Mouse (Mus musculus) embryonic fibroblast, embryonic 13.5 days (primary cell): Measurements from ENCODE around the gene Pkn3. TPM values are rescaled to one million over a fixed set of nuclear protein-coding genes. Genes with fewer than 3 reads are reported as not detected.

Experiments
- H3K27ac ChIP-seq: 2 replicates; pipeline ENCODE4 v1.5.1; 2012; ENCODE audit warnings: low read length, control low read depth, inconsistent platforms; ENCODE audit not compliant: insufficient read depth
- H3K4me1 ChIP-seq: 2 replicates; pipeline ENCODE4 v1.6.1; 2011; ENCODE audit warnings: low read length; ENCODE audit not compliant: control insufficient read depth, insufficient read depth
- H3K4me3 ChIP-seq: 2 replicates; pipeline ENCODE4 v1.5.1; 2011; ENCODE audit warnings: mild to moderate bottlenecking, control low read depth, low read length; ENCODE audit not compliant: insufficient read depth
- CTCF ChIP-seq: IDR thresholded peaks from 2 replicates; pipeline ENCODE4 v1.5.1; 2011; ENCODE audit warnings: mild to moderate bottlenecking, control low read depth, low read length, moderate library complexity, borderline replicate concordance; ENCODE audit not compliant: insufficient read depth
- POLR2A ChIP-seq: IDR thresholded peaks from 2 replicates; pipeline ENCODE4 v1.6.1; 2011; ENCODE audit warnings: low read depth, mild to moderate bottlenecking, control low read depth, low read length, moderate library complexity
- polyA plus RNA-seq: library from polyadenylated mRNA; stranded (reverse); fragments of >200 nt; gene quantifications from 2 replicates; pipeline ENCODE4 v1.2.4, GENCODE M21; 2011; ENCODE audit warnings: low read depth; ENCODE audit not compliant: missing spikeins, insufficient read length

Pkn3 gene
- polyA plus RNA-seq, 1 experiment: 6.5 TPM

DNA sequence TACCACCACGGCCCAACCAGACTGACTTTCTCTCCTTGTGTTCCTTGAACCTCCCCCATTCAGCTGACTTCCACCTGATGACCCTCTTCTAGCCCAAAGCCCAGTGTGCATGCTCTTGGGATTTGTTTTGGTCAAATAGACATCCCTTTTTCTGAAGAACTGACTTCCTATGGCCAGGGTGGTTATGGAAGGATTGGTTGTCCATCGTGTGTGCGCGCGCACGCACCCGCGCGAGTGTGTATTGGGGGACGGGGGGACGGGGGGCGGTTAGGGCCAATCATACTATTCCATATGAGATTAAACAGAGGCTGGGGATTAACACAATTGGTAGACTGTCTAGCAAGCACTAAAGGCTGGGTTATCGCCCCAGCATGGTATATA is 16.7 kb downstream of the Pkn3 start:
- Histone ChIP-seq H3K4me3 (peak overlapping the region; percentile 78), H3K27ac (peak overlapping the region; percentile 32), H3K4me1 (peaks cover 4% of the 10 kb centered on the region; the same call in 1 of the 2 replicates)
- TF ChIP-seq CTCF: no peak
- TF ChIP-seq POLR2A: no peak

DNA sequence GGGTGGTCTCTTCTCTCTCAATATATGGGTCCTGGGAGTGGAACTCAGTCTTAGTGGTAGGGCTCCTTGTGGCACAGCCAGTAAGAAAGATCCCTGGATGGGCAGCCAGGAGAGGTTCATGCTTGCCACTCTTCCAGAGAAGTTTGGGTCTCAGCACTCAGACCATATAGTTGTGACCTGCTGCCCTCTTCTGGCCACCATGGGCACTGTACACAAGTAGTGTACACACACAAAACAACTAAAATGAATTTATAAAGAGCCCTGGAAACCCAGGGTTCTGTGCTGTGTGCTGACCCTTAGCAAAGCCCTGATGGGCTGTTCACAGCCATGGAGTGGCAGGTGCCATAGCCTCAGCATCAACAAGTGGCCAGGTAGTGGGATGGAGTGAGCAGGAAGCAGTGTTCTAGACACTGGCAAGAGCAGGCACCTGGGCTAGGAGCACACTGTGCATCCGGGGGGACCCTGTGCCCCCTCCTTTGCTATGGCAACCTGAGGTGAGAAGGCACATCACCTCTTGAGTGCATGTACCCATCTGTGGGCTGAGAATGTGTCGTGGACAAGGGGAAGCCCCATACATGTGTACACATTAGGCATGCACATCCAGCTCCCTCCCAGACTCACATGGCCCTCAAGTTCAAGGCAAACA is 18.5 kb downstream of the Pkn3 start:
- TF ChIP-seq CTCF (peak; percentile 55; the same call in 1 of the 2 replicates), POLR2A (no peak)
- H3K4me1 ChIP-seq: peaks cover 4% of the 10 kb centered on the region; the same call in 1 of the 2 replicates

GRCm38 (mm10) chr2:30100214-30100613 is 22.7 kb downstream of the Pkn3 start:
- Histone ChIP-seq H3K4me1 (0 out of 2 replicates have a peak, but pooled peaks cover under 1% of the 10 kb centered on the region), H3K27ac (no peak overlapping the region), H3K4me3 (no peak overlapping the region)
- TF ChIP-seq CTCF (no peak), POLR2A (no peak)

More for the DNA sequence above, 18.5 kb downstream of the Pkn3 start:
- Histone ChIP-seq H3K27ac (no peak overlapping the region), H3K4me3 (no peak overlapping the region)

DNA sequence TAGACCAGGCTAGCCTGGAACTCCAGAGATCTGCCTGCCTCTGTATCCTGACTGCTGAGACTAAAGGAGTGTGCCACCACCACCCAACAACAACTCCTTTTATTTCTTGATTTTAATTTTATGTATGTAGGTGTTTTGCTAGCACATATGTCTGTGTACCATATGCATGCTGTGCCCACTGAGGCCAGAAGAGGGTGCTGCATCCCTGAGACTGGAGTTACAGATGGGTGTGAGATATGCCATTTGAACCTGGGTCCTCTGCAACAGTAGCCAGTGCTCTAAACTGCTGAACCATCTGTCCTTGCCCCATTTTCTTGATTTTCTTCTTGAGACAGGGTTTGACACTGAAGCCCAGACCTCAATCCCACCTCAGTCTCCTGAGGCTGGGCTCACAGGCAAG is 28.9 kb downstream of the Pkn3 start:
- Histone ChIP-seq H3K4me1 (no peaks in the 10 kb centered on the region), H3K4me3 (no peak overlapping the region)
- TF ChIP-seq CTCF (peak; percentile 86; the same call in 1 of the 2 replicates), POLR2A (no peak)

DNA sequence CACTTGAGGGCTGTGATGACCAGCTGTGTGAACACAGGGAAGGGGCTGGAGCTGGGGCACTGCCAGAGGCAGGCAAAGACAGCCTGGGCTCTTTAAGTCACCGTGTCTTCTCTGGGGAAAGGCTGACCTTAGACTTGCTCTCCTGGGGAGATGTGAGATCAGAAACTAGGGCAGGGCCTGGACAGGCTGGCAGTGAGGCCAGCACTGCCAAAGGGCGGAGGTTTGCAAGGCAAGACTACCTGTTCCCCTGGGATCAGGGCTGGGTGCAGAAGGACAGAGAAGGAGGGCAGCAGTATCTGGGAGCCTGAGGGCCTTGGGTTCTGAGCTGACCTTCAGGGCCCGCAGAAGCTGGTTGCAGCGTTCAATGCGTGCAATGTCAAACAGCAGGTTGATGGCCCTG is 30.2 kb downstream of the Pkn3 start:
- no peak overlapping the region for H3K27ac ChIP-seq
- H3K4me1 ChIP-seq: no peaks in the 10 kb centered on the region
- TF ChIP-seq POLR2A (no peak), CTCF (no peak)
- H3K4me3 ChIP-seq: no peak overlapping the region

More for the DNA sequence above, 28.9 kb downstream of the Pkn3 start:
- H3K27ac ChIP-seq: no peak overlapping the region

- Histone ChIP-seq H3K4me1 (no peaks in the 10 kb centered on the region), H3K27ac (no peak overlapping the region), H3K4me3 (no peak overlapping the region)
- TF ChIP-seq POLR2A (no peak), CTCF (no peak)
Measured at GRCm38 (mm10) chr2:30108260-30108659, 30.8 kb downstream of the Pkn3 start.

DNA sequence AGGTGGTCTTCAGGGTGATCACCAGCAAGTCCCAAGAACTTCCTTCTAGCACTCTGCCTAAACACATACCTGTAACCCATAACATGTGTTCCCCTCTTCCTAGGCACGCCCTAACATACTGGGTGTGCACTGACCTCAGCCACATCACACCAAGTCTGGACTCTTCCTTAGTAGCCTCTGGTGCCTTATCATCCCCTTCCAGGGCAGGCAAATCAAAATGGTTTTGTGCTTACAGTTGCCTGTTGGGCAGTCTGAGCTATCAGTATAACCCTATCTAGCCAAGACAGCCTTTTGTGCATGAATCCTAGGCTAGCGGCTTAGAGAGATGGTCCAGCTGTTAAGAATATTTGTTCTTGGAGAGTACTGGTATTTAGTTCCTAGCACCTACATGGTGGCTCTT is 34.0 kb downstream of the Pkn3 start:
- TF ChIP-seq CTCF (no peak), POLR2A (no peak)
- no peak overlapping the region for H3K27ac ChIP-seq
- H3K4me3 ChIP-seq: no peak overlapping the region
- no peaks in the 10 kb centered on the region for H3K4me1 ChIP-seq

DNA sequence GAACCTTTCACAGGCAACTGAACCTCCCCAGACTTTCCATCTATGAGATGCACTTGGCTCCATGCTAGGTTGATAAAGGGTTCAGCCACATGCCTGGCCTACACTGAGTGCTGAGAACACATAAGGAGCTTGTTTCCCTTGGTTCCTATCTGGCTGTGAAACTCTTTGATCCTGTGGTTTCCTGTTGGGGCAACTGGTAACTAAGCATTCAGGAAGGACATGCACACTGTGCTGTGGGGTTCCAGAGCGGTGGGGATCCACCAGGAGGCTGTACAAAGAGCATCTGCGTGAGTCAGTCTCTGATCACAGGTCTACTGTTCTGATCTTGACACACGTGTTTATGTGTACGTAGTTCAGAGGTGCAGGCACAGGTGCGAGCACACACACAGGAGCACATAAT is 35.1 kb downstream of the Pkn3 start:
- H3K27ac ChIP-seq: no peak overlapping the region
- TF ChIP-seq CTCF: no peak
- TF ChIP-seq POLR2A: no peak

DNA sequence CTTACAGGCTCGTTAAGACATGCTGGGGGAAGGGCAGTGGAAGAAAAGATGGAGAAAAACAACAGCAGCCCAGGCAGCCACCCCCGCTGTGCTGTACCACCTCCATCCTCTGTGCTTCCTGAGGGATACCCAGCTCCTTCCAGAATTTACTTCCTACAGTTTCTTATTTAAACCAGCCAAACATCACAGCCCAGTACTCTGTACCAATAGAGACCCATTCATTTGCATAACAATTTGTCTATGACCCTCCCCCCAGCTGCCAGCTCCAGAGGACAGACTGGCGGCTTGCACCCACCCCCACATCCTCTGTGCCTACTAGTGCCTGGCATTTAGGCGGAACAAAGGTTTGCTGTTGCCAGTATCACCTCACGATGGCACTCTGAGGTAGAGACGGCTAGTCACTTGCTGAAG is 42.2 kb downstream of the Pkn3 start:
- Histone ChIP-seq H3K4me3 (no peak overlapping the region), H3K27ac (no peak overlapping the region), H3K4me1 (no peaks in the 10 kb centered on the region)
- TF ChIP-seq CTCF (no peak), POLR2A (no peak)

More for the DNA sequence above, 35.1 kb downstream of the Pkn3 start:
- Histone ChIP-seq H3K4me3 (no peak overlapping the region), H3K4me1 (no peaks in the 10 kb centered on the region)

DNA sequence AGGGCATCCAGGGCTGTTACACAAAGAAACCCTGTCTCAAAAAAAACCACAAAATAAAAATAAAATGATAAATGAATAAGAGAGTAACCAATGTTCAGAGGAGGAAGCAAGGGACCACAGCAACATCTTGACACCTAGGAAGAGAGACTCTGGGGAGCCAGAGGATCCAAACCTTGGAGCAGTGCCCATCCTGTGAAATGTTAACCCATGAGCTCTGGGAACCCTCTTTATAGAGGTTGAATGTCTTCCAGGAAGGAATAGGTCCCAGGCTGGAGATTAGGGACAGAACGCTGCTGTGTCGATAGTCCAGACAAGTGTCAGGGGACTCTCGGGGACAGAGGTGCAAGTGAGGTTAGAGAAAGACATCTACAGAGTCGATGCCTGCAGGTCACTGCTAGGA is 42.8 kb downstream of the Pkn3 start:
- Histone ChIP-seq H3K27ac (no peak overlapping the region), H3K4me3 (no peak overlapping the region), H3K4me1 (no peaks in the 10 kb centered on the region)
- no peak for TF ChIP-seq CTCF
- no peak for TF ChIP-seq POLR2A
